Mouse (Mus musculus) hindbrain, postnatal 0 days (tissue): ENCODE data around the gene Usp42. TPM values are rescaled to one million over a fixed set of nuclear protein-coding genes. Genes with fewer than 3 reads are reported as not detected.

ENCODE experiments used
- ATAC-seq: fragments of 200-750 bp; cut with Nextera tagmentation; 2 replicates; pipeline ENCODE4 v1.8.0; 2017; ENCODE audit warnings: mild to moderate bottlenecking, moderate TSS enrichment, moderate library complexity
- DNase-seq: peaks from one replicate; pipeline ENCODE4 v3.0.0-alpha.2; 2015; ENCODE audit warnings: low spot score
- H3K27ac ChIP-seq: fragments of 300-500 bp; sonication (generic); 2 replicates; pipeline ENCODE4 v1.5.1; 2014; ENCODE audit warnings: mild to moderate bottlenecking
- H3K27me3 ChIP-seq: fragments of 300-500 bp; sonication (generic); 2 replicates; pipeline ENCODE4 v1.6.1; 2014; ENCODE audit warnings: low read length, mixed read lengths; ENCODE audit not compliant: insufficient read depth
- H3K36me3 ChIP-seq: fragments of 300-500 bp; sonication (generic); 2 replicates; pipeline ENCODE4 v1.6.1; 2014; ENCODE audit warnings: low read length, mixed read lengths; ENCODE audit not compliant: insufficient read depth
- H3K4me1 ChIP-seq: fragments of 300-500 bp; sonication (generic); 2 replicates; pipeline ENCODE4 v1.6.1; 2014; ENCODE audit warnings: antibody characterized with exemption, low read length, mixed read lengths; ENCODE audit not compliant: insufficient read depth
- H3K4me2 ChIP-seq: fragments of 300-500 bp; sonication (generic); 2 replicates; pipeline ENCODE4 v1.6.1; 2014; ENCODE audit warnings: low read depth, mild to moderate bottlenecking, low read length, moderate library complexity, mixed read lengths
- H3K4me3 ChIP-seq: fragments of 300-500 bp; sonication (generic); 2 replicates; pipeline ENCODE4 v1.5.1; 2014; ENCODE audit warnings: low read length
- H3K9ac ChIP-seq: fragments of 300-500 bp; sonication (generic); replicated peaks from 2 replicates; pipeline ENCODE4 v1.6.1; 2014; ENCODE audit warnings: mild to moderate bottlenecking, low read length, moderate library complexity, mixed read lengths
- H3K9me3 ChIP-seq: fragments of 300-500 bp; sonication (generic); 2 replicates; pipeline ENCODE4 v1.6.1; 2016; ENCODE audit warnings: low read length, mixed read lengths
- CTCF ChIP-seq: IDR thresholded peaks from 2 replicates; pipeline ENCODE4 v1.5.1; 2016; ENCODE audit warnings: antibody characterized with exemption, control low read depth, low read depth
- WGBS: fragments of 180-500 bp; shearing (Covaris S2); extraction: QIAGEN DNeasy Blood & Tissue Kit; methylation state at CpG from one replicate; pipeline ENCODE4 v1.1.7; 2014; 5-methylcytosine and 5-hydroxymethylcytosine counted together
- polyA plus RNA-seq: library from polyadenylated mRNA; unstranded; fragments of >200 nt; fragmentation: Nextera tagmentation; extraction: Ambion mirVana; gene quantifications from 2 replicates; pipeline ENCODE4 v1.2.1, GENCODE M21; 2015
- total RNA-seq: library from RNA; depleted of rRNA; stranded (reverse); fragments of >200 nt; gene quantifications from 2 replicates; pipeline ENCODE4 v1.2.3, GENCODE M21; 2014

Usp42 gene
- total and polyA plus RNA-seq, 2 experiments from 2014 or later = 16.6 to 20.4 TPM

DNA sequence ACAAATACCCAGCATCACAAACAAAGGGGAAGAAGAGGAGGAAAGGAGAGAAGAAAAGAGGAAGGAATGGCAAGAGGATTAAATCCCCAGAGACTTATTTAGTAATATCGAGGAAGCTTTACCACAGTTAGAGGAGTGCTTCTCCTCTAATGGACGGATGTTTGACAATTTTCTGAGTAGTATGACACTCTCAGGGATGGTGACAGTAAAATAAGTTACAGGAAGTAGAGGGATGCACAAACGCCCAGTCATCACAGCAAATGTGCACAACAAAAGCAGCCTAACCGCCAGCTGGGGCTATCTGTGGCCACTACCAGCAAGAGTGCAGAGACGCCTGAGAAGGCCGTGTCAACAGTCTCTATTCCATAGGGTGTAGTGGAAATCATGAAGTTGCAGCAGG, 52.4 kb downstream of the Usp42 start:
- Histone ChIP-seq H3K36me3 (no peaks in the 10 kb centered on the region), H3K27ac (no peak overlapping the region), H3K9ac (no peak overlapping the region), H3K4me2 (no peak overlapping the region), H3K27me3 (no peaks in the 10 kb centered on the region), H3K4me1 (no peaks in the 10 kb centered on the region), H3K9me3 (no peaks in the 10 kb centered on the region), H3K4me3 (no peak overlapping the region)
- WGBS = 78% methylated on average over 6 of the region's 6 CpGs
- no peak for ATAC-seq
- TF ChIP-seq CTCF = no peak
- DNase-seq = no peak

GRCm38 (mm10) chr5:143678634-143679271, 53.3 kb downstream of the Usp42 start:
- Histone ChIP-seq H3K9me3 (no peaks in the 10 kb centered on the region), H3K4me3 (no peak overlapping the region), H3K4me2 (no peak overlapping the region), H3K27ac (no peak overlapping the region), H3K4me1 (no peaks in the 10 kb centered on the region), H3K36me3 (no peaks in the 10 kb centered on the region), H3K9ac (no peak overlapping the region), H3K27me3 (no peaks in the 10 kb centered on the region)
- 78% methylated on average over 6 of the region's 6 CpGs for WGBS
- DNase-seq (no peak), ATAC-seq (no peak)
- TF ChIP-seq CTCF = no peak

- H3K9me3 ChIP-seq = no peaks in the 10 kb centered on the region
- H3K4me1 ChIP-seq = no peaks in the 10 kb centered on the region
- TF ChIP-seq CTCF = no peak
- no peak overlapping the region for H3K27ac ChIP-seq
- 61% methylated on average over 4 of the region's 4 CpGs for WGBS
- H3K4me2 ChIP-seq = no peak overlapping the region
- no peak for ATAC-seq
- H3K4me3 ChIP-seq = no peak overlapping the region
- DNase-seq = no peak
- H3K27me3 ChIP-seq = no peaks in the 10 kb centered on the region
- H3K36me3 ChIP-seq = no peaks in the 10 kb centered on the region
- no peak overlapping the region for H3K9ac ChIP-seq
Observed at GRCm38 (mm10) chr5:143677363-143677762, 54.7 kb downstream of the Usp42 start.

DNA sequence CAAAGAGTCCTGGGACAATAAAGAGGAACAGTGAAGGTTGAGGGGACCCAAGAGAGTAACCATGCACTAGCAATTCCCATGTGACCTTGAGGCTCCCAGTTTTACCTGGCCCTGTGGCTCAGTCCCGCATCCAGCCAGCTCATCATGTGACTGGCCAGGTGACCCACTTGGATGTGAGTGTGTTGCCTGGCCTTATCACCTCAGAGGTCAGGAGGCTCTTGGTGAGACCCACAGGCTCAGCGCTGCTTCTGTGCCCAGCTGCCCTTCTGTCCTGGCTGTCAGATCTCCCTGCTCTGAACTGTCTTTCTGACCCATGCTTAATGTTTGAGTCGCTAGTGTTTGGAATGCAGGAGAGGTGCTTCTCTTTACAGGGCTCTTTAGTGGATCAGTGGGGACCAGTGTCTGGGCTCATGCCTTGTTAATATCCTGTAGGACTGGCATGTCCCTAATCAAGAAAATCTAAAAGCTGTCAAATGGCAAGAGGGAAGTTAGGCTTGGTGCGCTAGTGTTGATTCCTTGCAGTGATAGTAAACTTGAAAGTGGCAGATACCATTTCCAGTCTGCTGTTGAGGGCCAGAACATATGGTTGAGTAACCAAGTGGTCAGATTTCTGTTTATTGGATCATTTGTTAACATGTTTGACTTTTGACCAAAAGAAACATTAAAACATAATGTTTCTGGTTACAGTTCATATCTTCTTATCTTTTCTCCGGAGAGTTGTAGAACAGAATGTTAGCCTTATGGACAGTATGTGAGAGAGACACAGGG, 55.7 kb downstream of the Usp42 start:
- DNase-seq (no peak), ATAC-seq (no peak)
- H3K27me3 ChIP-seq = no peaks in the 10 kb centered on the region
- no peaks in the 10 kb centered on the region for H3K4me1 ChIP-seq
- no peak overlapping the region for H3K27ac ChIP-seq
- H3K9ac ChIP-seq = no peak overlapping the region
- no peak overlapping the region for H3K4me2 ChIP-seq
- no peaks in the 10 kb centered on the region for H3K36me3 ChIP-seq
- no peak for TF ChIP-seq CTCF
- no peak overlapping the region for H3K4me3 ChIP-seq
- WGBS = 84% methylated on average over 5 of the region's 5 CpGs
- H3K9me3 ChIP-seq = no peaks in the 10 kb centered on the region

DNA sequence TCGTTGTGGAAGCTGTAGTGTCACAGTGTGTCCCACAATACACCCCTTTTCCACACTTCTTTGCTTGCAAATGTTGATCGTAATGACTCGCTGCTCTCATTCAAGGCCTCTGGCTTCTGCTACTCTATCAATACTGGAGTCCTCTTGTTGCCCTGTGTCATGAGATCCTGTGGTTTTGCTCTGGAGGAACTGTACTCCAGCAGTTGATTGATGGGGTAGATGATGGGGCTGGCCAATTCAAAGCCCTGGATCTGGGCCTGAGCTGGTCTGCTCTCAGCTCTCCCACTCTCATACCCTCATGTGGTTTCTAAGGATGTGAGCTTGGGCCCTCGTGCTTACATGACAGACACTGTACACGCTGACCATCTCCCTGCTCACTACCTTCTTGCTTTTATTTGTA, 57.5 kb downstream of the Usp42 start:
- Histone ChIP-seq H3K4me3 (no peak overlapping the region), H3K4me2 (no peak overlapping the region), H3K27me3 (no peaks in the 10 kb centered on the region), H3K9ac (no peak overlapping the region), H3K27ac (no peak overlapping the region), H3K4me1 (no peaks in the 10 kb centered on the region), H3K9me3 (no peaks in the 10 kb centered on the region), H3K36me3 (no peaks in the 10 kb centered on the region)
- whole genome bisulfite sequencing = 75% methylated on average over 5 of the region's 5 CpGs
- DNase-seq (no peak), ATAC-seq (no peak)
- no peak for TF ChIP-seq CTCF

DNA sequence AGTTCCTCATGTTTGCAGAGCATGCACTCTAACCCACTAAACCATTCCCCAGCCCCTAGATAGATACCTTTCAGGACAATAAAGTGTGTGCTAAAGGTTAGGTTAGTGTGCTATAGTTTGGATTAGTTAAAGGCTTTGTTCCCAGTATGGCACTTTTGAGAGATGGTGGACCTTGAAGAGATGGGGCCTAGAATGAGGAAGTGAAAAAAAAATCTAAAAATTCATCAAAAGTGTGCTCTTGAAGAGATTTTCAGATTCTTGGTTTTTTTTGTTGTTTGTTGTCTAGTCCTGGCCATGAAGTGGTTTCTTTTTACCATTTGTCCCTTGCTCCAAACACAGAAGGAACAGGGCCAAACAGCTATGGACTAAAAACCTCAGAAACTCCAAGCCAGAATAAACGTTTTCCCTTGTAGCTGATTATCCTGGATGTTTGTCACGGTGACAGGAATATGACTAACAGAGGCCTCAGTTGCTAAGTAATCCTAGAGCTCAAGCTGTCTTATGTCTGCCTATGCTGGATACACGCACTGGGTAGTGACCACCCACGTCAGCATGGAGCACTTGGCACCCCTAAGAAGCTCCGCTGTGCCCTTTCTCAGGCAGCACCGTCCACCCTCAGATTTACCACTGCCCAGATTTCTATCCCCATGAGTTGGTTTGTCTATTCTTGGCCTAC, 61.2 kb downstream of the Usp42 start:
- Histone ChIP-seq H3K9ac (no peak overlapping the region), H3K27me3 (no peaks in the 10 kb centered on the region), H3K4me3 (no peak overlapping the region), H3K27ac (no peak overlapping the region), H3K4me2 (no peak overlapping the region), H3K9me3 (no peaks in the 10 kb centered on the region), H3K4me1 (no peaks in the 10 kb centered on the region), H3K36me3 (no peaks in the 10 kb centered on the region)
- no peak for DNase-seq
- 0 out of 2 replicates have a peak, but pooled peaks have one; percentile 58 for ATAC-seq
- no peak for TF ChIP-seq CTCF
- 60% methylated on average over 6 of the region's 6 CpGs for WGBS
